Mouse (Mus musculus) lung, adult 18-20 months (tissue): ENCODE data around the gene Osbpl8.
"Not testable (repeated sequence)": the region's sequence is repeated elsewhere in the genome, so short reads cannot be mapped to it uniquely, and the experiment has no call there.

Experiments
- DNase-seq, 2 experiments: peaks; one replicate each; pipeline ENCODE4 v3.0.0; 2022; ENCODE audit warnings: mixed read lengths in 2 of 2

The Osbpl8 gene

GRCm38 (mm10) chr10:111164304-111165218, at the start of gene Osbpl8:
Gene Osbpl8 (plus strand): TSS chr10:111164752.
- DNase-seq: peak; percentile 98 to 99

DNA sequence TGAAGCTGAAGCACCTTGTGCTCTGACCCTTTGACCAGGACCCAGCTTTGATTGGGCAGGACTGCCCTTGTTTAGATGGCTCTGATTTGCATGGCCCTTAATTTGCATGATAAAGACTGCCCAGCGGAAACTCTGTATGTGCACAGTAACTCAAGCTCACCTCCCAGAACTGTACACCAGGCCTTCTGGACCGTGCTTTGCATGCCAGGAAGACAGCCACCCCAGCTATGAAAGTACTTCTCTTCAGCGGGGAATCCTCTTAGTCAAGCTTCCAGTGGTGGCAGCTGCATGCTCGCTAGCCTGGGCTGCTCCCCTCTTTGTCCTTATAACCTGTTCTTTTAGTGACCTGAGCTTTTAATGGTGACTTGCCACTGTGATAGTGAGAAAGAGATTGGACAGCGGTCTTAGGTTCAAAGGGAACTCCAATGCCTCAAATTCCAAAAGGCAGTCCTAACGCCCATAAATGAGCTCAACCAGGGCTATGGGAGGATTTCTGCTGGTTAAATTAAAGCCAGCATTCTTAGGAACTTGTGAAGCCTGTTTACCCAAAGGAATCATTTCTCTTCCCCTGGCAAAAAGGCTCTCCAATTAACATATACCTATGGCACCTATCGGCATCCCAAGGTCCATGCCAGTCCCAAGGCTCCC, 47.2 kb upstream of the Osbpl8 start:
- no peak for DNase-seq

DNA sequence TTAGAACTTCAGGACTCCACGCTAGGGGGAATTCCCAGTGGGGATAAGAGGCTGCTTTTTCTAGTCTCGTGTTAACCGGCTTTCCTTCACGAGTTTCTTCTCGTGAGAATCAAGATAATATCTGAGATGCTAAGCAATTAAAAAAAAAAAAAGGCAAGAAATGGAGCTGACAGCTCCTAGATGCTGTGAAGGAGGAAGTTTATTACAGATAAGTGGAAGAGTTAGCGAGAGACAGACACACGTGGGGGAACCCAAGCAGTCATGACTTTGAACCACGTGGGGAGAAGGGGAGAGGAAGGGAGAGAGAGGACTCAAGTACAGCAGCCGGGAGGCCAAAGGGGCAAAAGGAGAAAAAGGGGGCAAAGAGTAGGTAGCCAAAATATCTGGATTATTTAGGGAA, 46.3 kb upstream of the Osbpl8 start:
- no peak for DNase-seq

GRCm38 (mm10) chr10:111118991-111119650, 45.4 kb upstream of the Osbpl8 start:
- no peak for DNase-seq

- DNase-seq: no peak
Measured at GRCm38 (mm10) chr10:111119756-111120155, 44.8 kb upstream of the Osbpl8 start.

GRCm38 (mm10) chr10:111122864-111123398, 41.6 kb upstream of the Osbpl8 start:
- no peak for DNase-seq

DNA sequence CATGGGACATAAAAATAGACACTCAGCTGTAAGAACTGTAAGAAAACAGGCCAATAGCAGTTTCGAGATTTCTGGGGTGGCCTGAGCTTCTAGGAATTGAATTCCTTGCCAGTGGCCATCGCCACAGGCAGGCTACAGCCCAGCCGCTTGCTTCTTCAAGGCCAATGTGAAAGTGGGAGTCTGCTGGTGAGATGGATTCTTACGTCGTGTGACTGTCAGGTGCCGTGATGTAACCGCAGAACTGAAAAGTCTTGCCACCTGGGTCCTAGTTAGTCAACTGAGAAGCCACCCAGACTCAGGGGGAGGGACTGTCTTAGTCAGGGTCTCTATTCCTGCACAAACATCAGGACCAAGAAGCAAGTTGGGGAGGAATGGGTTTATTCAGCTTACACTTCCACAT, 40.4 kb upstream of the Osbpl8 start:
- no peak for DNase-seq

DNA sequence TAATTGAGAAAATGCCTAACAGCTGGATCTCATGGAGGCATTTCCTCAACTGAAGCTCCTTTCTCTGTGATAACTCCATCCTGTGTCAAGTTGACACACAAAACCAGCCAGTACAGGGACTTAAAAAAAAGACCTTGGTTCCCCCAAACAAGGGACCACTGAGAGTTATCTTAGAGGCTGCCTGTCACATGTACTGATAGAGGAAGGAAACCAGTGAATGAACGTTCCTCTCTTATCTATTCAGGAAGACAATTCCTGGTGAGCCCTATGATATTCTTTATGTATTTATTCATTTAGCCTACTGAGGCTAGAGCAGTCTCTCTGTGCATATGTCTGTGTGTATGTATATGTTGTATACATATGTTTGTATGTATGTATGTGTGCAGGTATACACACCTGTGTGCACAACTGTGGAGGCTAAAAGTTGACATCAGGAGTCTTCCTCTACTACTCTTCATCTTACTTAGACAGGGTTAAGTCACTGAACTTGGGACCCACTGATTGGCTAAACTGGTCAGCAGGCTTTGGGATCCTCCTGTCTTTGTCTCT, 39.7 kb upstream of the Osbpl8 start:
- DNase-seq: no peak

DNA sequence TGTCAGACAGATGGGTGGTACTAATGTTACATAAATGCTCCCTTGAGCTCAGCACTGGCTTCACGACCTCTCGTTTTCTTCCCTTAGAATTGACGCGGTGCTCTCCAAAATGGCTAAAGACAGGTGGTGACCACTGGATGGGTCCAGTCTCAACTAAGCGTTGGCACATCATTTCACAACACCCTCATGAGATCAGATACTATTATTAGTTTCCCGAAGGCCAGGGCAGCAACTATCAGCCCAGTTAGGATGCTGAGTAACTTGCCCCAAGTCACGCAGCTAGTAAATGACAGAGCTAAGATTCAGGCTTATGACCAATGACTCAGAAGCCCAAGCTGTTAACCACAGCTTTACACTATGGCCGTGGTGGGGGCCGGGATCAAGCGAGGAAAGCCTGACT, 37.2 kb upstream of the Osbpl8 start:
- DNase-seq: no peak

DNA sequence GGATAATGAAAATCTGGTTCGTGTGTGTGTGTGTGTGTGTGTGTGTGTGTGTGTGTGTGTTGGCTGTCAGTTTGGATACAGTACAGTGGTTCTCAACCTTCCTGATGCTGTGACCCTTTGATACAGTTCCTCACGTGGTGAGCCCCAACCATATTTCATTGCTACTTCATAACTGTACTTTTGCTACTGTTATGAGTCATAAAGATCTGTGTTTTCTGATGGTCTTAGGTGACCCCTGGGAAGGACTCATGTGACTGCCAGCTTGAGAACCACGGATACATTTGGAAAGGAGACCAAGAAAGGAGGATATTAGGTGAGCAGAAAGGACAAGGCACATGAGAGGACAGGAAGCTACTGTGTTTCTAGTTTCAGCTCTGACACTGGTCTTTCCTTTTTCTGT, 36.1 kb upstream of the Osbpl8 start:
- no peak for DNase-seq

DNA sequence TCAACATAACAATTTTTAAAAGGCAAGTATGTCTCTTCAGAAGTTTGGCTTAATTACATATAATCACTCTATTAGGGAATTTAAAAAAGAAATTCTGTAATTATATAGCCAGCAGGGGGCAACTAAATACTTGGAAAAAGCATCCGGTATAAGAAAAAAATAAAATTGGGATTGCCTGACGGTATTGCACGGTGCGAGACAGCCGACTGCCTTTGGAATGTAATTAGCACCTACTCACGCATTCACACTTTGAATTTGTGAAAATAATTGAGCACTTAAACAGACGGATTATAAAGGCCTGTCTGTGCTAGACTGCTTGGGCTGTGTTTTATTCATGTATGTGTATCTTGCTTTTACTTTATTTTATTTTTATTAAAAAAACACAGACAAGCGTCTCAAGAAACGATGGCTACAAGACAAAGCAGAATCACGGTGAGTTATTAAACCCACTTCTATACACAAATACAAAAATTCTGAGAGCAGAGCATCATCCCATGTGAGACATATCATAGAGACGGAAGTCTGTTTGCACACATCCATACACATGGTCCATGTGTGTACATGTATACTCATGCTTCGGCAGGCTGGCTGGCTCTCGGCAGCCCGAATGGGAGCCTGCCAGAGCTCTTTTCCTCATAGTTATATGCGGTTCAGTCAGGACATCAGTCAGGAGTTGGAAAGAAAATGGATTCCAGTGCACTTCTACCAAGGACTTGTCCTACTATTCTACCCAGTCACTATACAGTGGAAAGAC, 34.5 kb upstream of the Osbpl8 start:
- no peak for DNase-seq

DNA sequence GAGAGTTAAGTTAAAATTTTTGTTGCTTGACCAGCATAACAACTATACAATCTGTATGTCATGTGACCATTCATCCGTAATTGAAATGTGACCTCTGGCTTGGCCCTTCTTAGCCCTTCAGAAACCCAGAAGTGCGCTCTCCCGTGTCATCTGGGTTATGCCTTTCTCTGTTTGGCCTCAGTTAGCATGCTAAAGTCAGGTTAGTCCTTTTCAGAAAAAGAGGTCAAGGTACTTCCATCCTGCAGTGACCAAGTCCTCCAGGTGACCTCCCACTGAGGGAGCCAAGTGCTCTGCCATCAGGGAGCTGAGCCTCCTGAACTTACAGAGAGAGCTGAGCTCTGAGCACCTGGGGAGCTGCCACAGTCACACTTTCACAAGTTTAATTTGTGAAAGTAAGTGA, 33.7 kb upstream of the Osbpl8 start:
- DNase-seq: no peak

GRCm38 (mm10) chr10:111133271-111133670, 31.3 kb upstream of the Osbpl8 start:
- no peak for DNase-seq

DNA sequence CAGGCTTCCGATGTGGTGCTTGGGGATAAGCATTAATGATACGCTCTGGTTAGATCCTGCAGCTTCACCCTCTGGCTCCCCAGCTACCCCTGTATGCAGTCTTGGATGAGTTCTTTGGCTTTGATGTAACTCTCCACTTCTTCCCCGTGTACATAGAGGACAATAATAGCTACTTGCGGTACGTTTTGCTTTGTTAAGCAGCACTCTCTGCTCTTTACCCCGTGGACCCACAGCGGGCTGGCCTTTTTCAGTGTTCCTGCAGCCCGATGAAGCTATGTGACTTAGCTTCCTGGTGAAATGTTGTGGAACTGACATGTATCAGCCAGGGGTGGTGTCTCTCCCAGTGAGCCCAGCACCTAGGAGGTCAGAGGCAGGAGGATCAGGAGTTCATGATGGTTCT, 30.6 kb upstream of the Osbpl8 start:
- no peak for DNase-seq

DNA sequence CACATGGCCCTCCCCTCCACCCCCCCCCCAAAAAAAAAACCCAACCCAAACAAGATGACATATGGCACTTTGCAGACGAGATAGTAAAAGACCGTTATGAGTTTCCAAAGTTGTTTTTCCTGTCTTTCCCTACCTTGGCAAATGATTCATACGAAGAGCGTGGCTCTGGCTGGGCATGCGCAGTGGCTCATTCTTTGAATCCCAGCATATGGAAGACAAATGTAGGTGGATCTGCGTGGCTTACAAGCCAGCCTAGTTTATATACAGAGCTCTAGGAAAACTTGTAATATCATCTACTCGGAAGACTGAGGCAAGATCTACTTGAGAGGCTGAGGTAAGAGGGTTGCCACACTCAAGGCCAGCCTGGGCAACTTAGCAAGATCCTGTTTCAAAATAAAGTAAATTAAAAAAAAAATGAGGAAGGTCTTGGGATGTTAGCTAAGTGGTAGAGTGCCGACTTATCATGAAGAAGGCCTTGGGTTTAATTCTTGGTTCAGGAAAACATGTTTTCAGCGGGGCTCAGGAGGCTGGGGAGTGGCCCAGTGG, 30.1 kb upstream of the Osbpl8 start:
- no peak for DNase-seq

GRCm38 (mm10) chr10:111136306-111136705, 28.2 kb upstream of the Osbpl8 start:
- DNase-seq: not testable (repeated sequence)

- DNase-seq: no peak
Measured at GRCm38 (mm10) chr10:111137905-111138304, 26.6 kb upstream of the Osbpl8 start.

- DNase-seq: no peak
Measured at GRCm38 (mm10) chr10:111139170-111139569, 25.4 kb upstream of the Osbpl8 start.

DNA sequence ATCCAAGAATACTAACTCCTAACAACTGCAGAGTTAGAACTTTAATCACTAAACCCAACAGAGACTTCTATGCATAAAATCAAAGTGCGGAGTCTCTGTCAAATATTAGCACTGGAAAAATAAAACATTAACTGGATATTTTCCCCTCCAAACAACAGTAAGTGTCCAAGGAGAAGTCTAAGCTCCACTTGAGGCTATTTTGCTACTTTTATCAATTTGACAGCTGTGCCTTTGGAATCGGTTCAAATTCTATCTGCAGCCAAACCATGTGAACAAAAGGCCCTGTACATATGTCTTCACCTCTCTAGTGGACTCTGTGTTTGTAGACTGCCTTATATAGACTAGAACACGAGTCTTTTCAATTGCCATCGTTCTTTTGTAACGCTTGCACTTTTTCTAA, 24.7 kb upstream of the Osbpl8 start:
- DNase-seq: no peak

DNA sequence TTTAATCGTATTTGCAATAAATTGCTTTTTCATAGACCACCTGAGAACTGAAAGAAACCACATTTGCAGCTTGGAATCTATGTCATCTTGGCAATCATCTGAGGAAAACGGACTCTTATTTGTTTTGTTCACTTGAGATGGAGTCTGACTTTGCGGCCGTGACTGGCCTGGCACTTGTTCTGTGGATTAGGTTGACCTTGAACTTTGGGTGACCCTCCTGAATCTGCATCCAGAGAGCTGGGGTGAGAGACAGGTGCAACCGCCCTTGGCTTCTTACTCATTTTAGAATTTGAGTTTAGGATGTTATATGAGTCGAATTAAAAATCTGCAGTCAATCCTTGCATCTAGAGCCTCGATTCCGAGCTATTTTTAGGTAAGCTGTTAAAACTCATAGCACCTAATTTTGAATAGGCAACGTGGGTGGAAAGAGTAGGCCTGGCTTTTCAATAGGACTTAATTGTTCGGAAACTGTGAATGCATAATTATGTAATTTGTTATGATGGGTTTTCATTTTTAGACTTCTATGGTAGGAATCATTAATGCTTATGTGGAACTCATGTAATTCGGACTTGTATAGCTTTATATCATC, 20.1 kb upstream of the Osbpl8 start:
- no peak for DNase-seq

DNA sequence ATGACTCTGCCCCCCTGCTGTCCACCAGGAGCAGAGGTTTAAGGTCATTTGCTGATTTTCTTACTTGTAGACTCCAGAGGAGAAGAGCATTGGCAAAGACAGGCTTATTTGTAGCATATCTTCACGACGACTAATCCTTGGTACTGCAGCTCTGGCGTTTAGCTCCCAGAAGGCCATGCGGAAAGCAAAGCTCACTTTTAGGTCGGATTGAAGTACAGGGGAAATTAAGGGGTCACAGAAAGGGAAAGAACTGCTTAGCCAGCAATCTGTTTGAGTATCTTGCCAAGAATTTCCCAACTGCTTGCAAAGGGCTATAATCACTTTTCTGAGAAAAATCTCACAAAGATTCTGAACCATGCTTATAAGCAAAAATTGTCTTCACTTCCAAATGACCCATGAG, 14.8 kb upstream of the Osbpl8 start:
- no peak for DNase-seq

DNA sequence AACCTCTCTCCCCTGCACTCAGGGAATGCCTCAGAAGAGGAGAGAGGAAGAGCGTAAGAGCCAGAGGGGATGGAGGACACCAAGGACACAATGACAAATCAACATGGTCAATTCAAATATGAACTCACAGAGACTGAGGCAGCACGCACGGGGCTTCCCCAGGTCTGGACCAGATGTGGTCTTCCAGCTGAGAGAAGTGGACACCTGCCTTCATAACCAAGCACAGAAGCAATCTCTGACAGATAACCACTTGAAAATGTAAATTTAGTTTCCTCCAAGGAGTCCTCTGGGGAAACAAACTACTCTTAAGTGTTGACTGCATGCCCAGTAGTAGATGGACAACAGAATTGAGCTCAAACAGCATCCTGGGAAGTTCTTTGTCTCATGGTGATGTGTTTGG, 9.5 kb upstream of the Osbpl8 start:
- no peak for DNase-seq
